Mouse (Mus musculus) intestine, postnatal 0 days (tissue): ENCODE measurements around the gene St6gal1. TPM values are rescaled to one million over a fixed set of nuclear protein-coding genes. Genes with fewer than 3 reads are reported as not detected.

Source experiments
- ATAC-seq: fragments of 200-750 bp; cut with Nextera tagmentation; 2 replicates; pipeline ENCODE4 v1.8.0; 2017; ENCODE audit warnings: mild to moderate bottlenecking, moderate TSS enrichment, moderate library complexity
- H3K27ac ChIP-seq: fragments of 300-500 bp; sonication (generic); 2 replicates; pipeline ENCODE4 v1.5.1; 2014; ENCODE audit warnings: mild to moderate bottlenecking, low read depth, low read length, moderate library complexity
- H3K27me3 ChIP-seq: fragments of 300-500 bp; sonication (generic); replicated peaks from 2 replicates; pipeline ENCODE4 v1.6.1; 2014; ENCODE audit warnings: low read length, mixed read lengths; ENCODE audit not compliant: control insufficient read depth, insufficient read depth
- H3K36me3 ChIP-seq: fragments of 300-500 bp; sonication (generic); 2 replicates; pipeline ENCODE4 v1.6.1; 2014; ENCODE audit warnings: mild to moderate bottlenecking, moderate library complexity; ENCODE audit not compliant: control insufficient read depth, insufficient read depth
- H3K4me1 ChIP-seq: fragments of 300-500 bp; sonication (generic); replicated peaks from 2 replicates; pipeline ENCODE4 v1.6.1; 2014; ENCODE audit warnings: antibody characterized with exemption, low read length, mixed read lengths; ENCODE audit not compliant: control insufficient read depth, insufficient read depth
- H3K4me2 ChIP-seq: fragments of 300-500 bp; sonication (generic); replicated peaks from 2 replicates; pipeline ENCODE4 v1.6.1; 2014; ENCODE audit warnings: low read depth, mild to moderate bottlenecking, moderate library complexity
- H3K4me3 ChIP-seq: fragments of 300-500 bp; sonication (generic); 2 replicates; pipeline ENCODE4 v1.5.1; 2014; ENCODE audit warnings: low read depth, low read length
- H3K9ac ChIP-seq: fragments of 300-500 bp; sonication (generic); 2 replicates; pipeline ENCODE4 v1.6.1; 2014; ENCODE audit warnings: mild to moderate bottlenecking, low read depth, low read length
- H3K9me3 ChIP-seq: fragments of 300-500 bp; sonication (generic); 2 replicates; pipeline ENCODE4 v1.6.1; 2016; ENCODE audit warnings: mixed run types; ENCODE audit not compliant: control insufficient read depth
- CTCF ChIP-seq: sonication (generic); IDR thresholded peaks from 2 replicates; pipeline ENCODE4 v1.5.1; 2016; ENCODE audit warnings: low read depth, mild to moderate bottlenecking, control low read depth, antibody characterized with exemption, moderate library complexity
- WGBS: fragments of 180-500 bp; shearing (Covaris S2); extraction: QIAGEN DNeasy Blood & Tissue Kit; methylation state at CpG from one replicate; pipeline ENCODE4 v1.1.7; 2014; 5-methylcytosine and 5-hydroxymethylcytosine counted together
- polyA plus RNA-seq: library from polyadenylated mRNA; unstranded; fragments of >200 nt; fragmentation: Nextera tagmentation; extraction: Ambion mirVana; gene quantifications from 2 replicates; pipeline ENCODE4 v1.2.1, GENCODE M21; 2015

St6gal1 gene
- polyA plus RNA-seq, 1 experiment from 2014 or later: 6.8 TPM

DNA sequence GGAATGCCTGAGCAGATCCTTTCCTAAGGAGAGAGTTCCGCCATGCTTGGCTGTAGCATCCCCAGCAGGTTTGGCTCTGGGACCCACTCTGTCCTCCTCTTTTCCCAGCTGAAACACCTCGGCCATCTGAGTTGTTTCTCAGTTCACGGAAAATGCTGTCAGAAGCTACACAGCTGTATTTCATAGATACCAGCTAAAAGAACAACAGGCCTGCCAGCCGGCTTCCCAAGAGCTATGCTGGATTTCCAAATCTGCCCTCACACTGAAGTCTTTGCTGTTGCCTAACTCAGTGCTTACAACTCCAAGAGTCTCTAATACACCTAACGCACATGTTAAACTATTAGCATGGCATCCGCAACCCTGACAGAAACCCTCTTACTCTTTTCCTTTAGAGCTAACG is 146.2 kb downstream of the St6gal1 start:
- Histone ChIP-seq H3K4me2 (no peak overlapping the region), H3K9me3 (no peaks in the 10 kb centered on the region), H3K27me3 (no peaks in the 10 kb centered on the region), H3K36me3 (no peaks in the 10 kb centered on the region), H3K9ac (no peak overlapping the region), H3K27ac (no peak overlapping the region), H3K4me3 (no peak overlapping the region), H3K4me1 (no peaks in the 10 kb centered on the region)
- ATAC-seq: no peak
- TF ChIP-seq CTCF: no peak
- 89% methylated on average over 7 of the region's 7 CpGs for WGBS

DNA sequence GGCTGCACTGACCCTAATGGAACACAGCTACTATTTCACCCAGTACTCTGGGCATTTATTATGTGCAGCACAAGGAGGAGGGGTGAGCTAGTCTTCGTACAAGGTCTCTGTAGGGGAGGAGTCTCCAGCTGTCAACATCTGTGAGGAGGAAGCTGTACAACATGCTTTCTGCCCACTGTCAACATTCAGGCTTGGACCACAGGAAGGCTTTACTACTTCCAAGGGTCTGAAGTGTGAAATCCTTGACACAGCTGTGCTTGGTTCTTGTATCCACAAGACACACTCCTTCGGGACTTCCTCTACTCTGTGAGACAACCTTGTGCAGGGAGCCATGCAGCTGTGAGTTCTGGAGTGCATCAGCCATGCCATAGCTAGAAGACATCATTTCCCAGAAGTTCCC is 147.8 kb downstream of the St6gal1 start:
- no peaks in the 10 kb centered on the region for H3K27me3 ChIP-seq
- no peak overlapping the region for H3K4me2 ChIP-seq
- H3K9ac ChIP-seq: no peak overlapping the region
- no peak for ATAC-seq
- H3K9me3 ChIP-seq: no peaks in the 10 kb centered on the region
- no peak overlapping the region for H3K27ac ChIP-seq
- H3K4me3 ChIP-seq: no peak overlapping the region
- TF ChIP-seq CTCF: no peak
- WGBS: 81% methylated on average over 2 of the region's 2 CpGs
- no peaks in the 10 kb centered on the region for H3K36me3 ChIP-seq
- H3K4me1 ChIP-seq: no peaks in the 10 kb centered on the region

DNA sequence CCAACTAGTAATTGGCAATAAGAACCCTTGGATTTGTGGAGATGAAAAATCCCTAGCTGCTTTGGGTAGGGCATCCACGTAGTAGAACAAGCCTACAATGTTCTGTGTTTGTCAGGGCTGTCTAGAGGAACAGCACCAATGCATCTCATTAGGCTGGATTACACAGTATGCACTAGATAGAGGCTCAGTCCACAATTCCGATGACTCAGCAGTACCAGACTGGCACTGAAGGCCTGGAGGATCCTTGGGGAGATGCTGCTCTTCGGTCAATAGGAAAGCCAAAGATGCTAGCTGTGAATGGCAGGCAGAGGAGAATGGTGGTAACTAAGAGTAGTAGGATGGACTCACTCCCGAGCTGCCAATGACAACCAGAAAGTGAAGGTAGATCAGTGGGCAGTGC is 149.5 kb downstream of the St6gal1 start:
- no peaks in the 10 kb centered on the region for H3K27me3 ChIP-seq
- no peaks in the 10 kb centered on the region for H3K36me3 ChIP-seq
- WGBS: 94% methylated on average over 4 of the region's 4 CpGs
- H3K9ac ChIP-seq: no peak overlapping the region
- no peak overlapping the region for H3K4me3 ChIP-seq
- H3K9me3 ChIP-seq: no peaks in the 10 kb centered on the region
- no peak overlapping the region for H3K4me2 ChIP-seq
- no peak overlapping the region for H3K27ac ChIP-seq
- no peak for TF ChIP-seq CTCF
- no peak for ATAC-seq
- H3K4me1 ChIP-seq: no peaks in the 10 kb centered on the region

GRCm38 (mm10) chr16:23374938-23375337 is 150.4 kb downstream of the St6gal1 start:
- no peaks in the 10 kb centered on the region for H3K9me3 ChIP-seq
- ATAC-seq: no peak
- H3K4me3 ChIP-seq: no peak overlapping the region
- TF ChIP-seq CTCF: no peak
- H3K4me1 ChIP-seq: no peaks in the 10 kb centered on the region
- H3K36me3 ChIP-seq: no peaks in the 10 kb centered on the region
- H3K4me2 ChIP-seq: no peak overlapping the region
- WGBS: 50% methylated on average over 5 of the region's 5 CpGs
- no peak overlapping the region for H3K27ac ChIP-seq
- no peak overlapping the region for H3K9ac ChIP-seq
- H3K27me3 ChIP-seq: no peaks in the 10 kb centered on the region

- ATAC-seq: no peak
- no peaks in the 10 kb centered on the region for H3K27me3 ChIP-seq
- H3K9ac ChIP-seq: no peak overlapping the region
- no peak overlapping the region for H3K4me3 ChIP-seq
- peak; percentile 28; the same call in 1 of the 2 replicates for TF ChIP-seq CTCF
- WGBS: 50% methylated on average over 10 of the region's 10 CpGs
- H3K4me2 ChIP-seq: no peak overlapping the region
- H3K9me3 ChIP-seq: no peaks in the 10 kb centered on the region
- no peak overlapping the region for H3K27ac ChIP-seq
- no peaks in the 10 kb centered on the region for H3K4me1 ChIP-seq
- no peaks in the 10 kb centered on the region for H3K36me3 ChIP-seq
These were observed 151.6 kb downstream of the St6gal1 start for GRCm38 (mm10) chr16:23376189-23376588.

- Histone ChIP-seq H3K36me3 (no peaks in the 10 kb centered on the region), H3K4me3 (no peak overlapping the region), H3K27ac (no peak overlapping the region), H3K9ac (no peak overlapping the region), H3K4me2 (no peak overlapping the region), H3K4me1 (no peaks in the 10 kb centered on the region), H3K9me3 (no peaks in the 10 kb centered on the region), H3K27me3 (no peaks in the 10 kb centered on the region)
- 75% methylated on average over 3 of the region's 3 CpGs for WGBS
- no peak for ATAC-seq
- TF ChIP-seq CTCF: no peak
These were observed 155.1 kb downstream of the St6gal1 start for GRCm38 (mm10) chr16:23379536-23380230.

DNA sequence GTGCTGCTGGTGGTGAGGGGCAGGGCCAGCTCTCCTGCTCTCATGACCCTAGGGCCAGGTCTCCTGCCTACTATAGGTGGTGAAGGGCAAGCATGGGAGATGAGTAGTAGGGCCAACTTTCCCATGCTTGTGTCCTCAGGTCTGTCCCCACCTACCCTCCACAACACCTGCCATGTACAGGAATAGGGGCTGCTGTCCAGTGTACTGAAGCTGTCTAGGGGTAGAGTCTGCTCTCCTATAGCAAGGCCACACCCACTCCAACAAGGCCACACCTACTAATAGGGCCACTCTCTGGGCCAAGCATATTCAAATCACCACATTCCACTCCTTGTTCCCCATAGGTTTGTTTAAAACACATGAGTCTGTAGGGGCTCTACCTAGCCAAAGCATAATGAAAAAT is 159.8 kb downstream of the St6gal1 start:
- Histone ChIP-seq H3K9ac (no peak overlapping the region), H3K4me1 (no peaks in the 10 kb centered on the region), H3K4me2 (no peak overlapping the region), H3K4me3 (no peak overlapping the region), H3K9me3 (no peaks in the 10 kb centered on the region), H3K36me3 (no peaks in the 10 kb centered on the region), H3K27me3 (no peaks in the 10 kb centered on the region), H3K27ac (no peak overlapping the region)
- ATAC-seq: no peak
- TF ChIP-seq CTCF: no peak
